Mouse (Mus musculus): Measurements from ENCODE around the gene Klf14. TPM values are rescaled to one million over a fixed set of nuclear protein-coding genes. Genes with fewer than 3 reads are reported as not detected.

The Klf14 gene
- total RNA-seq, 1 experiment: 0.13 TPM

DNA sequence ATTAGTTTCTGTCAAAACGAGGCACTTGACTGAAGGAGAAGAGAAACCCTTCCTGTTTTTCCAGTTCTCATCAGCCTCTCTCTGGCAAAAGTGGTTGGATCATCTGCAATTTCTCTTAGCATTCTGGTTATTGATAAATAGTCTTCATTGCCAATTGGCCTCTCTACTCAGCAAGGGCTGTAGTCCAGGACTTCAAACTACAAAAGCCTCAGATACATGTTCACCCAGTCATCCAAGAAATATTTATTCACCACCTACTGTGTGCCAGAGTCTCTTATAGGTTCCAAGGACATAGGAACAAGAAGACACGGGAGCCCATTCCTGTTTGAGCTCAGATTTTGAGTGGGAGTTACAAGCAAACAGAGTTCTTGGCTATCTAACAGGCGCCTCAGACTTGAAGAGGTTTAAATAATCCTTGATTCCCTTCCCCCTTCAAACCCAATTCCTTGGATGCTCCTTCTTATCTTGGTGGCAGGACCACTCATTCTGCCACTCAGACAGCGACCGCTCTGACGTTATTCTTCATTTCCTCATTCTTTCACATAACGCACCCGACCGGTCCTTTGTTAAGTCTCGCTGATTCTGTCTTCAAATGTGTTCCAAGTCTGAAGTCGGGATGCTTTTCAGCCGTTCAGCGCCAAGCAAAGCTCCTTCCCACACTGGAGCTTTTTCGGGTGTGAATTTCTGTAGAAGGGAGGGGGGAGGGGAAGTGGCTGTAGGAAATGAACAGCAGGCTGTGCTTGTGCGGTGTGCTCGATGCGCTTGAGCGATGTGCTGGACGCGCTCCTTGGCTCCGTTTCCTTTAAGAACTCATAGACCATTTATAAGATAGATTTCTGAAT lies 37.8 kb downstream of the Klf14 start:
- H3K4me1 ChIP-seq (ENCODE audit: control insufficient read depth in 2 of 2, insufficient read depth in 2 of 2, low read length in 2 of 2, poor library complexity in 1 of 2): no peaks in the 10 kb centered on the region
- H3K9me3 ChIP-seq (ENCODE audit: control insufficient read depth, insufficient read depth, low read depth, low read length): no peaks in the 10 kb centered on the region
- in situ Hi-C loops (cut with MboI; ENCODE audit: low sequenced_read_pairs in 2 of 2, unreplicated experiment in 2 of 2): no loop called here
- TF ChIP-seq CHD2 (IDR thresholded peaks at IDR 0.05; ENCODE audit: low read depth, low read length) (no peak), ZNF384 (IDR thresholded peaks at IDR 0.05; ENCODE audit: low read depth, low read length) (no peak), HCFC1 (IDR thresholded peaks at IDR 0.05; ENCODE audit: borderline replicate concordance, insufficient read depth, low read length) (no peak), ZC3H11A (IDR thresholded peaks at IDR 0.05; ENCODE audit: borderline replicate concordance, low read depth, low read length) (no peak), MAFK (IDR thresholded peaks at IDR 0.05; ENCODE audit: insufficient read depth, low read depth, low read length) (no peak)
- no peak overlapping the region for H3K9ac ChIP-seq (ENCODE audit: insufficient read depth, low read depth, low read length, poor library complexity, severe bottlenecking)
- H3K4me3 ChIP-seq (ENCODE audit: insufficient read depth in 1 of 2, low read depth in 1 of 2, low read length in 2 of 2, poor library complexity in 1 of 2, severe bottlenecking in 1 of 2): no peak overlapping the region
- H3K36me3 ChIP-seq (ENCODE audit: control insufficient read depth, insufficient read depth, low read length, poor library complexity, severe bottlenecking): no peaks in the 10 kb centered on the region
- no peak overlapping the region for H3K27ac ChIP-seq (ENCODE audit: insufficient read depth, low read depth, low read length, poor library complexity, severe bottlenecking)
- no peak for DNase-seq (ENCODE audit: low read depth, low spot score)

DNA sequence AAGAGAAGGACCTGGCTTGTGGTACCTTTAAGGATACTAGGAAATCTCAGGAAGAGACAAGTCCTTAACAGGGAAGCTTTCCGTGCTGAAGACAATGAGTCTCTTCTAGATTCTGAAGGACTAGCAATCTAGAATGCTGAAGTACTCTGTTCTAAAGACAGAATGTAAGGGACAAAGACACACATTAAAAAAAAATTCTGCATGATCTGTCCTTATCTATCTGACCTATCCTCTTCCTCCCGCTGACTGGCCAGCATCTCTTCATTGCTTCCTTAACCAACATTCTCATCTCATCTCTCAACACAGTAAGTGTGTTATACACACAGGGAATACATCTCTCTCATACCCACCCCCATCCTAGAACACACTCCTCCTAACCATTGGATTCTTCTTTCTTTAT lies 43.4 kb downstream of the Klf14 start, which contains the start of gene Tsga13:
Tsga13 (minus strand) TSS at position 101 of the 400 bp plus-strand sequence.
- Histone ChIP-seq H3K36me3 (ENCODE audit: control insufficient read depth, insufficient read depth, low read length, poor library complexity, severe bottlenecking) (no peaks in the 10 kb centered on the region), H3K4me3 (ENCODE audit: insufficient read depth in 1 of 2, low read depth in 1 of 2, low read length in 2 of 2, poor library complexity in 1 of 2, severe bottlenecking in 1 of 2) (no peak within 1 kb of the TSS), H3K4me1 (ENCODE audit: control insufficient read depth in 2 of 2, insufficient read depth in 2 of 2, low read length in 2 of 2, poor library complexity in 1 of 2) (no peaks in the 10 kb centered on the region), H3K27ac (ENCODE audit: insufficient read depth, low read depth, low read length, poor library complexity, severe bottlenecking) (no peak within 1 kb of the TSS), H3K9ac (ENCODE audit: insufficient read depth, low read depth, low read length, poor library complexity, severe bottlenecking) (no peak within 1 kb of the TSS), H3K9me3 (ENCODE audit: control insufficient read depth, insufficient read depth, low read depth, low read length) (no peaks in the 10 kb centered on the region)
- in situ Hi-C loops (cut with MboI; ENCODE audit: low sequenced_read_pairs in 2 of 2, unreplicated experiment in 2 of 2): no loop called here
- no peak for DNase-seq (ENCODE audit: low read depth, low spot score)
- no peak for TF ChIP-seq ZNF384 (IDR thresholded peaks at IDR 0.05; ENCODE audit: low read depth, low read length)
- TF ChIP-seq MAFK (IDR thresholded peaks at IDR 0.05; ENCODE audit: insufficient read depth, low read depth, low read length): no peak
- TF ChIP-seq HCFC1 (IDR thresholded peaks at IDR 0.05; ENCODE audit: borderline replicate concordance, insufficient read depth, low read length): no peak
- TF ChIP-seq CHD2 (IDR thresholded peaks at IDR 0.05; ENCODE audit: low read depth, low read length): no peak
- TF ChIP-seq ZC3H11A (IDR thresholded peaks at IDR 0.05; ENCODE audit: borderline replicate concordance, low read depth, low read length): no peak

DNA sequence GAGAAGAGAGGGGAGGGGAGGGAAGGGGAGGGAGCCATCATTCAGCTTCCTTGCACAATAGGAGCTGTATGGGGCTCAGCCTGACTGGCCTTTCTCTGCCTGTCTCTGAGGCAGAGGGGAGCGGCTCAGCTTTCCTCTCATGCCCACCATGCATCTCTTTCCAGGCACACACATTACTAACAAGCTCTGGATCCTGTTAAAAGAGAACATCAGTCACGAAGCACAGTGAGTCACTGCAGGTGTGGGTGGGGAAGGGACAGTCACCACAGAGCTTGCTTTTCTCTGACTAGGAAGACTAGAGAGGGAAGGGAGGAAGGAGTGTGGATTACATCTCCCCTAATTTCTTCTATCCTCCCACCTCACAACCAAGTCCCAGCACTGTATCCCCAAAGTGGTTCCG lies 50.9 kb downstream of the Klf14 start:
- TF ChIP-seq HCFC1 (IDR thresholded peaks at IDR 0.05; ENCODE audit: borderline replicate concordance, insufficient read depth, low read length) (no peak), CHD2 (IDR thresholded peaks at IDR 0.05; ENCODE audit: low read depth, low read length) (no peak), MAFK (IDR thresholded peaks at IDR 0.05; ENCODE audit: insufficient read depth, low read depth, low read length) (no peak), ZC3H11A (IDR thresholded peaks at IDR 0.05; ENCODE audit: borderline replicate concordance, low read depth, low read length) (no peak), ZNF384 (IDR thresholded peaks at IDR 0.05; ENCODE audit: low read depth, low read length) (no peak)
- H3K27ac ChIP-seq (ENCODE audit: insufficient read depth, low read depth, low read length, poor library complexity, severe bottlenecking): no peak overlapping the region
- no peak for DNase-seq (ENCODE audit: low read depth, low spot score)
- H3K9me3 ChIP-seq (ENCODE audit: control insufficient read depth, insufficient read depth, low read depth, low read length): no peaks in the 10 kb centered on the region
- no peaks in the 10 kb centered on the region for H3K36me3 ChIP-seq (ENCODE audit: control insufficient read depth, insufficient read depth, low read length, poor library complexity, severe bottlenecking)
- in situ Hi-C loops (cut with MboI; ENCODE audit: low sequenced_read_pairs in 2 of 2, unreplicated experiment in 2 of 2): no loop called here
- no peak overlapping the region for H3K9ac ChIP-seq (ENCODE audit: insufficient read depth, low read depth, low read length, poor library complexity, severe bottlenecking)
- H3K4me1 ChIP-seq (ENCODE audit: control insufficient read depth in 2 of 2, insufficient read depth in 2 of 2, low read length in 2 of 2, poor library complexity in 1 of 2): no peaks in the 10 kb centered on the region
- H3K4me3 ChIP-seq (ENCODE audit: insufficient read depth in 1 of 2, low read depth in 1 of 2, low read length in 2 of 2, poor library complexity in 1 of 2, severe bottlenecking in 1 of 2): no peak overlapping the region

Other genes starting within 250 kb of the Klf14 start
- 107 and 223 TPM in 2 replicates for gene Mest, start 235.5 kb downstream of the Klf14 start, total RNA-seq (2012; rRNA removed)
- 33.0 and 35.7 TPM in 2 replicates for gene Copg2, start 62.3 kb downstream of the Klf14 start, total RNA-seq (2012; rRNA removed)
- gene Tsga13, start 43.5 kb downstream of the Klf14 start, total RNA-seq (2012; rRNA removed): not detected in 2 replicates